Mouse (Mus musculus): Measurements from ENCODE around the gene Hic1. TPM values are rescaled to one million over a fixed set of nuclear protein-coding genes. Genes with fewer than 3 reads are reported as not detected.
A peak's percentile ranks its signal among the peaks of the same experiment; 100 is the strongest.

Hic1 gene
- polyA plus RNA-seq, 1 experiment from 2014 or later, result 9.9 TPM

DNA sequence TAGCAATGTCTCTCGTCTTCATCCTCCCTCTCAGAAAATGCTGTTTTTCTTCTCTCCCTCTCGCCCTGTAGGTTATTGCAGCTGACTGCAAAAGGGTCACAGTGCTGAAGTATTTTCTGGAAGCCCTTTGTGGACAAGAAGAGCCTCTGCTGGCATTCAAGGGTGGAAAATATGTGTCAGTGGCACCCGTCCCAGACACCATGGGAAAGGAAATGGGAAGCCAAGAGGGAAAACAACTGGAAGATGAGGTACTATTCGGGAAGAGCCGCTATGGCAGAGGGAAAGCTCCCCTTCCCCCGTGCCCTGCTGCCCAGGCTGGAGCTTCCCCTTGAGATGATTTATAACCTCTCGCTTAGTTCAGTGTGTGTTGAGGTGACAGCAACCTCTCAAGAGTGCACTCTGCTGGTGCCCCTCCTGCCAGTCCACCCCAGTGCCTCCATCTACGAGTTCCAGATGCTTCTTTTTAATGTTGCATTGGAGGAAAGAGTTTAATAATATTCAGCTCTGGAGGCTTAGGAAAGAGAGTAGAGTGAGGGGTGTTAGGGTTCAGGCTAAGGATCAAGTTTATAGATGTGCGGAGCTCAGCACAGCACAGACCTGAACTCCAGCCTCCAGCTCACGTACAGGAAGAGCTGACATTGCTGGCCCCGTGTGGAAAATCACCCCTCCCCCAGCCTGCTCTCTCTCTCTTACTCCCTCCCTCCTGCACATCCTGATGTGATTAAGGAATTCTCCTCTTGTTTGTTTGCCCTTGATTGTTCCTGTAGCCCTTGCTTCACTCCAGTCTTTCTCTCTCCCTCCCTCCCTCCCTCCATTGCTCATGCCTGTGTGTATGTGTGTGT lies 30.0 kb downstream of the Hic1 start:
- H3K4me1 ChIP-seq (ENCODE audit: insufficient read depth, low read depth, low read length), result peaks cover 16% of the 10 kb centered on the region; the same call in 1 of the 2 replicates
- peak; percentile 84 for DNase-seq (ENCODE audit: low spot score)

DNA sequence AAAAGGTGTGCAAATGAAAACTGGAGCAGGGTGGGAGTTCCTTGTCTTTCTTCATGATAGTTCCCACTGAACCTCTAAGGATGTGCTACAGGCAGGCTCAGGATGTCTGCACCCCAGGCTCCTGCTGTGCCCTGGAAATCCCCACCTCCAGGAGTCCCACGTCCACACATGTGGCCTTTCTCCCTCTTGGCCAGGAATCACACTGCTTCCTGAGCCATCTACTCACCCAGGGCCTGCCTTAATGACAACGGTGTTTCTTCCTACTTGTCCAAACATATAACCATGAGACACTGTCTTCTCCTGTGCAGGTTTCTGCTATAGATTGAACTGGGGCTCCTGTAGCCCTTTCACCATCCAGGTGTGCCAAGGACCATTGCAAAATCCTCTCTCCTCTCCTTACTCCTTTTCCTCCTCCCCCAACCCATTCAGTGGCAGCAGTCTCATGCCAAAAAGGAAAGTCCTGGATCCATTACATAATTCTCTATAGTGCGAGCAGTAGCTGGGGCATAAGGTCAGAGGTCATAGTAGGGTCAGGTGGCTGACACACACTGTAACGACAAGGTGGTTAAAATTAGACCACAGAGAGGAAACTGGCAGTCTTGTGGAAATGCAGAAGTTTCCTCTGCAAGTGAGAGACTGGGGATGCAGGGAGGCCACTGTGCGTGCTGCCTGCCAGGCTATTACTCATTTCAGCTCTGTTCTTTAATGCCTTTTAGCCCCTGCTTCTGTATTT lies 32.5 kb downstream of the Hic1 start:
- Histone ChIP-seq H3K4me3 (ENCODE audit: low read depth, low read length) (no peak overlapping the region), H3K36me3 (ENCODE audit: insufficient read depth, low read length) (no peaks in the 10 kb centered on the region), H3K4me2 (replicated peaks; ENCODE audit: low read depth, low read length) (no peak overlapping the region), H3K27me3 (replicated peaks; ENCODE audit: insufficient read depth, low read length) (no peaks in the 10 kb centered on the region), H3K9me3 (ENCODE audit: low read length) (no peaks in the 10 kb centered on the region), H3K4me1 (ENCODE audit: insufficient read depth, low read depth, low read length) (peaks cover 23% of the 10 kb centered on the region; the same call in 1 of the 2 replicates), H3K9ac (replicated peaks; ENCODE audit: low read depth) (no peak overlapping the region), H3K27ac (ENCODE audit: low read length) (no peak overlapping the region)
- ATAC-seq, result no peak
- no peak for TF ChIP-seq EP300 (IDR thresholded peaks at IDR 0.05)
- TF ChIP-seq CTCF (IDR thresholded peaks at IDR 0.05), result no peak
- WGBS, result 28% methylated on average over 5 of the region's 5 CpGs
- DNase-seq (ENCODE audit: low spot score), result peak; percentile 58

More for the DNA sequence above, 30.0 kb downstream of the Hic1 start:
- H3K27ac ChIP-seq (ENCODE audit: low read length), result peak overlapping the region; percentile 77
- H3K4me3 ChIP-seq (ENCODE audit: low read depth, low read length), result no peak overlapping the region
- 15% methylated on average over 11 of the region's 11 CpGs for WGBS
- H3K27me3 ChIP-seq (replicated peaks; ENCODE audit: insufficient read depth, low read length), result no peaks in the 10 kb centered on the region
- no peak; the same call in 1 of the 2 replicates for TF ChIP-seq CTCF (IDR thresholded peaks at IDR 0.05)
- peak; percentile 70; the same call in 1 of the 2 replicates for TF ChIP-seq EP300 (IDR thresholded peaks at IDR 0.05)
- H3K4me2 ChIP-seq (replicated peaks; ENCODE audit: low read depth, low read length), result no peak overlapping the region
- H3K36me3 ChIP-seq (ENCODE audit: insufficient read depth, low read length), result 0 out of 2 replicates have a peak, but pooled peaks cover 4% of the 10 kb centered on the region
- peak; percentile 74 for ATAC-seq
- no peak overlapping the region for H3K9ac ChIP-seq (replicated peaks; ENCODE audit: low read depth)
- no peaks in the 10 kb centered on the region for H3K9me3 ChIP-seq (ENCODE audit: low read length)

DNA sequence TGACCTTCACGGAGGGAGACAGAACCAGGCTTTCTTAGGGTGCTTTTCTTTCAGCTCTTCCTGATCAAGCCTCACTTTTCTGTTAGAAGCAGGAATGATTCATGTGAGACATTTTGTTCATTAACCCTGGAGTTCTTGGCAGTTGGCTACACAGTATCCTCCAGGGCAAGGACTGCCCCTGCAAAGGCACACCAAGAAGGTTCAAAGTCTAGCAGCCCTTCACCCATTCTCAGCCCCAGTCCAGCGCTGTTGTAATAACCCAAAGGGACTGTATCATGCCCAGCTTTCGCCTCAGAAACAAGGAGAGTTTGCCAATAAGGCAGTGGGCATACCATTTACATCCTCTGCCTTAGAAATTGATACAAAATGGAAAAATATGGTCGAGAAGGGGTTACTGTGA lies 34.0 kb downstream of the Hic1 start:
- no peak for TF ChIP-seq EP300 (IDR thresholded peaks at IDR 0.05)
- ATAC-seq (no peak), DNase-seq (ENCODE audit: low spot score) (no peak)
- no peak overlapping the region for H3K4me2 ChIP-seq (replicated peaks; ENCODE audit: low read depth, low read length)
- H3K9me3 ChIP-seq (ENCODE audit: low read length), result no peaks in the 10 kb centered on the region
- no peak overlapping the region for H3K4me3 ChIP-seq (ENCODE audit: low read depth, low read length)
- H3K27ac ChIP-seq (ENCODE audit: low read length), result no peak overlapping the region
- peaks cover 23% of the 10 kb centered on the region; the same call in 1 of the 2 replicates for H3K4me1 ChIP-seq (ENCODE audit: insufficient read depth, low read depth, low read length)
- 92% methylated on average over 4 of the region's 4 CpGs for WGBS
- H3K36me3 ChIP-seq (ENCODE audit: insufficient read depth, low read length), result no peaks in the 10 kb centered on the region
- no peaks in the 10 kb centered on the region for H3K27me3 ChIP-seq (replicated peaks; ENCODE audit: insufficient read depth, low read length)
- no peak overlapping the region for H3K9ac ChIP-seq (replicated peaks; ENCODE audit: low read depth)

DNA sequence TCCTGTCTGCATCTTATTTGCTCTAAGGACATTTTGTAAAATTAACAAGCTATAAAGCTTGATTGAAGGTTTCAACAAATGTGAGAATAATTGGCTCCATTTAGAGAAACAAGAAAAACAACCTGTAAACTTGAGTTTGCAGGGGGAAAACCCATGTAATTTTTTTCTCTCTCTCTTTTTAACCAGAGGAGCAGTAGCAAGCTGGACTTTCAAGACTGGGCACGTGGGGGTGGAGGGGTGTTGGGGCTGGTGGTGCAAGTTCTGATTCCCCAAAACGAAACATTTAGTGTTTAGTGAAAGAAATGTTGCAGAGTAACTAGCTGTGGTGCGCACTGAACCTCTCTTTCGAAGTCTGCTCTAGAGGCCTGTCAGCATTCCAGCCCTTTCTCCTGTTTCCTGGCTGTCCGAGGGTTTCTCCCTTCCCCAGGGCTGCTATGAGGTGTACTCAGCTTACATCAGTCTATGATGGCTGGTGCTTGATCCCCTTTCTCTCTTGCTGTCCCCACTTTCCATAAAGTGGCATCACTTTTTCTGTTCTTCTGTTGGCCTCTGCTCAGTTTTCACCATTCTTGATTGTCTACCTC lies 34.7 kb downstream of the Hic1 start:
- Histone ChIP-seq H3K27ac (ENCODE audit: low read length) (no peak overlapping the region), H3K9me3 (ENCODE audit: low read length) (no peaks in the 10 kb centered on the region), H3K4me1 (ENCODE audit: insufficient read depth, low read depth, low read length) (peaks cover 19% of the 10 kb centered on the region; the same call in 1 of the 2 replicates), H3K27me3 (replicated peaks; ENCODE audit: insufficient read depth, low read length) (no peaks in the 10 kb centered on the region), H3K4me3 (ENCODE audit: low read depth, low read length) (no peak overlapping the region), H3K36me3 (ENCODE audit: insufficient read depth, low read length) (no peaks in the 10 kb centered on the region), H3K4me2 (replicated peaks; ENCODE audit: low read depth, low read length) (no peak overlapping the region), H3K9ac (replicated peaks; ENCODE audit: low read depth) (no peak overlapping the region)
- no peak for TF ChIP-seq CTCF (IDR thresholded peaks at IDR 0.05)
- 62% methylated on average over 5 of the region's 5 CpGs for WGBS
- ATAC-seq (no peak), DNase-seq (ENCODE audit: low spot score) (no peak)

DNA sequence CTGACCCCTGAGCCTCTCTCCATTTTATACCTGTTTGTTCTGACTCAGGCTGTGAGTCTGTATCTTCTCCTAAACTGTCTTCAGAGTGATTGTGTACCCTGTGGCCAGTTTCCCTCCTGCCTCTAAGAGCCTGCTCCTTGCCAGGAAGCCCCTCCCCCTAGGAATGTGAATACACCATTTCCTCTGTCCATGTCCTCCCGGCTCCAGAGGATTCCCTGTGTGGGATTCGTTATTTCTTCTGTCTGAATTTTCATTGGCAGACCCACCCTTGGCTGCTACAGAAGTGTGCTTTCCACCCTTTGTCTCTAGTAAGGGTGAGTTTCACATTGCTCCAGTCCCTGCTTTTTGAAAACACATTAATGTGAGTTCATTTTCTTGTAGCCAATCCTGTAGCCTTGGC lies 35.4 kb downstream of the Hic1 start:
- peak; percentile 58; the same call in 1 of the 2 replicates for TF ChIP-seq EP300 (IDR thresholded peaks at IDR 0.05)
- no peak for TF ChIP-seq CTCF (IDR thresholded peaks at IDR 0.05)
- Histone ChIP-seq H3K4me1 (ENCODE audit: insufficient read depth, low read depth, low read length) (peaks cover 13% of the 10 kb centered on the region; the same call in 1 of the 2 replicates), H3K36me3 (ENCODE audit: insufficient read depth, low read length) (no peaks in the 10 kb centered on the region), H3K9ac (replicated peaks; ENCODE audit: low read depth) (no peak overlapping the region), H3K4me3 (ENCODE audit: low read depth, low read length) (no peak overlapping the region), H3K4me2 (replicated peaks; ENCODE audit: low read depth, low read length) (no peak overlapping the region), H3K27me3 (replicated peaks; ENCODE audit: insufficient read depth, low read length) (no peaks in the 10 kb centered on the region), H3K9me3 (ENCODE audit: low read length) (no peaks in the 10 kb centered on the region), H3K27ac (ENCODE audit: low read length) (peak overlapping the region; percentile 26; the same call in 1 of the 2 replicates)
- ATAC-seq, result peak; percentile 75
- DNase-seq (ENCODE audit: low spot score), result peak; percentile 75
- WGBS, result 7% methylated on average over 2 of the region's 2 CpGs

DNA sequence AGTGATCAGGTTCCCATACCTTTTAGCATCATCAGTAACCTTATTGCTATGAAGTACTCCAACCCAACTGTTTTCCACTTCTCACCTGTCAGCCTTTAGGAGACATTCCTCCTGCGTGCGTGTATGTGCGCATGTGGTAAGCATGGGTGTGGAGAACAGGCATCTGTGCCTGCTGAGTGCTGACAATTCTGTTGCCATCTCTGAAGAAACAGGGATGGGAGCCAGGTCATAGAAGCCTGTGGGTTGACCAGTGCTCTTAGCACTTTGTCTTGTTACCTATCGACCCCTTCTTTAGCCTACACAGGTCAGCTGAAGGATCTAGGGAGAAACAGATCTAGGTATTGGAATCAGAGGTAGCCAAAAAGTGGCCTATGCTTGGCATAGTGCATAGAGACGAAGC lies 35.9 kb downstream of the Hic1 start:
- WGBS, result 80% methylated on average over 5 of the region's 5 CpGs
- Histone ChIP-seq H3K4me3 (ENCODE audit: low read depth, low read length) (no peak overlapping the region), H3K27me3 (replicated peaks; ENCODE audit: insufficient read depth, low read length) (no peaks in the 10 kb centered on the region), H3K4me1 (ENCODE audit: insufficient read depth, low read depth, low read length) (peaks cover 8% of the 10 kb centered on the region; the same call in 1 of the 2 replicates), H3K4me2 (replicated peaks; ENCODE audit: low read depth, low read length) (no peak overlapping the region), H3K36me3 (ENCODE audit: insufficient read depth, low read length) (no peaks in the 10 kb centered on the region), H3K27ac (ENCODE audit: low read length) (peak overlapping the region; percentile 26; the same call in 1 of the 2 replicates), H3K9me3 (ENCODE audit: low read length) (no peaks in the 10 kb centered on the region), H3K9ac (replicated peaks; ENCODE audit: low read depth) (no peak overlapping the region)
- ATAC-seq (no peak), DNase-seq (ENCODE audit: low spot score) (no peak)
- TF ChIP-seq EP300 (IDR thresholded peaks at IDR 0.05) (no peak), CTCF (IDR thresholded peaks at IDR 0.05) (no peak)
